Mouse (Mus musculus) cerebellum, adult 2 months (tissue): ENCODE measurements at regions not wholly inside any gene's neighbourhood (a gene's known extent, or its start where the extent isn't known, plus 50 kb on each side); places are given as distances from the start of the nearest gene placed in this dataset.

Experiments
- CTCF ChIP-seq: fragments of 200-500 bp; IDR thresholded peaks from 2 replicates; pipeline ENCODE4 v1.5.1; 2011; ENCODE audit warnings: low read depth, mild to moderate bottlenecking, control low read depth, low read length, moderate library complexity, borderline replicate concordance; ENCODE audit not compliant: insufficient read depth
- POLR2A ChIP-seq: fragments of 200-500 bp; IDR thresholded peaks from 2 replicates; pipeline ENCODE4 v1.6.1; 2011; ENCODE audit warnings: low read length, control low read depth, borderline replicate concordance; ENCODE audit not compliant: insufficient read depth

- TF ChIP-seq CTCF (no peak), POLR2A (no peak)
Measured at GRCm38 (mm10) chr2:108145694-108146093, 855.3 kb downstream of the Kcna4 start.
